12 mouse cellular contexts compared by ENCODE assay signal in genomic region chr7:111305196-111305595, GRCm38 (mm10).
DNase-seq lines count a peak whose midpoint lies in the region; ATAC-seq and TF ChIP-seq lines count a peak whose summit lies in the region.
"Had no signal": no experiment of that assay in that cellular context is flagged by ENCODE, and none has a peak within 500 bp of the region (broad histone marks: within the 10 kb centered on the region; RNA-seq: fewer than 3 reads in every experiment).

No protein-coding gene starts in this region.

- peak; percentile 20; the same call in 1 of the 2 replicates for TF ChIP-seq CTCF in heart, postnatal 0 days (IDR thresholded peaks at IDR 0.05; ENCODE audit: low read depth)

- H3K27ac ChIP-seq in heart, postnatal 0 days (ENCODE audit: low read depth) = no peak overlapping the region
- no peak overlapping the region for H3K27ac ChIP-seq in midbrain, embryonic 11.5 days (ENCODE audit: low read depth, low read length)
- no peak overlapping the region for H3K27ac ChIP-seq in midbrain, embryonic 10.5 days (replicated peaks)

- H3K4me2 ChIP-seq in heart, postnatal 0 days (ENCODE audit: low read depth, low read length) = no peak overlapping the region
- no peak overlapping the region for H3K4me2 ChIP-seq in midbrain, embryonic 11.5 days

- H3K9ac ChIP-seq in heart, postnatal 0 days (replicated peaks; ENCODE audit: low read depth, low read length) = no peak overlapping the region
- no peak overlapping the region for H3K9ac ChIP-seq in midbrain, embryonic 11.5 days (ENCODE audit: low read length)

- no peaks in the 10 kb centered on the region for H3K27me3 ChIP-seq in heart, postnatal 0 days (ENCODE audit: control insufficient read depth, insufficient read depth, low read length)
- H3K27me3 ChIP-seq in midbrain, embryonic 11.5 days (ENCODE audit: control insufficient read depth, insufficient read depth, low read length) = no peaks in the 10 kb centered on the region
- no peaks in the 10 kb centered on the region for H3K27me3 ChIP-seq in midbrain, embryonic 10.5 days (ENCODE audit: low read depth, poor library complexity, severe bottlenecking)

- no peak overlapping the region for H3K4me3 ChIP-seq in heart, postnatal 0 days (ENCODE audit: low read depth, low read length)
- no peak overlapping the region for H3K4me3 ChIP-seq in midbrain, embryonic 11.5 days (ENCODE audit: low read depth, low read length)
- H3K4me3 ChIP-seq in midbrain, embryonic 10.5 days = no peak overlapping the region
- H3K4me3 ChIP-seq: erythroblast, embryonic 14.5 days had no signal

- H3K4me1 ChIP-seq in heart, postnatal 0 days (ENCODE audit: control insufficient read depth, insufficient read depth) = no peaks in the 10 kb centered on the region
- H3K4me1 ChIP-seq in midbrain, embryonic 11.5 days (ENCODE audit: control insufficient read depth, insufficient read depth, low read length) = no peaks in the 10 kb centered on the region
- peaks cover 6% of the 10 kb centered on the region; the same call in 1 of the 2 replicates for H3K4me1 ChIP-seq in midbrain, embryonic 10.5 days

- no peak for TF ChIP-seq EP300 in heart, postnatal 0 days (IDR thresholded peaks at IDR 0.05; ENCODE audit: low read depth)

- no peaks in the 10 kb centered on the region for H3K36me3 ChIP-seq in heart, postnatal 0 days (replicated peaks; ENCODE audit: control insufficient read depth, insufficient read depth, low read length)
- H3K36me3 ChIP-seq in midbrain, embryonic 11.5 days (ENCODE audit: control insufficient read depth, insufficient read depth, low read length) = no peaks in the 10 kb centered on the region
- H3K36me3 ChIP-seq in midbrain, embryonic 10.5 days = no peaks in the 10 kb centered on the region

- 0 out of 2 replicates have a peak, but pooled peaks cover 3% of the 10 kb centered on the region for H3K9me3 ChIP-seq in heart, postnatal 0 days (replicated peaks; ENCODE audit: control insufficient read depth, low read length)
- H3K9me3 ChIP-seq in midbrain, embryonic 11.5 days (ENCODE audit: control insufficient read depth, low read length) = no peaks in the 10 kb centered on the region
- H3K9me3 ChIP-seq in midbrain, embryonic 10.5 days (replicated peaks) = no peaks in the 10 kb centered on the region

- DNase-seq in heart, postnatal 0 days (ENCODE audit: low spot score) = no peak
- DNase-seq in heart, postnatal 4 days = no peak
- DNase-seq in midbrain, embryonic 11.5 days (ENCODE audit: low spot score, missing footprints) = peak; percentile 19
- no peak for DNase-seq in midbrain, embryonic 10.5 days (ENCODE audit: low spot score)
- DNase-seq in ZHBTc4 (ENCODE audit: low read depth, low spot score) = peak; percentile 56
- DNase-seq in thymus, postnatal 14 days = peak; percentile 17
- DNase-seq in frontal cortex, postnatal 10 days (ENCODE audit: low spot score in 2 of 2) = no peak
- DNase-seq in ovary, adult 18-20 months (ENCODE audit: low spot score) = no peak
- DNase-seq: adrenal gland, postnatal 36 days; left cerebral cortex, postnatal 4 days; lung, postnatal 14 days had no signal

- ATAC-seq in heart, postnatal 0 days (ENCODE audit: insufficient read depth, low read depth) = no peak
- ATAC-seq in midbrain, embryonic 11.5 days (ENCODE audit: low FRiP score) = no peak

Comparison
In these comparisons a context has a peak if more than half of its experiments do, and no peak if none do; other contexts are left out.
1. DNase-seq: peak in midbrain, embryonic 11.5 days (single experiment), ZHBTc4 (single experiment) and thymus, postnatal 14 days (single experiment); none in heart, postnatal 0 days (single experiment), heart, postnatal 4 days (single experiment), midbrain, embryonic 10.5 days (single experiment), frontal cortex, postnatal 10 days (0 of 2) and ovary, adult 18-20 months (single experiment).